Mouse (Mus musculus) ES-Bruce4 (cell line): ENCODE results near the gene Irf2. TPM values are rescaled to one million over a fixed set of nuclear protein-coding genes. Genes with fewer than 3 reads are reported as not detected.

Experiments
- H3K27ac ChIP-seq: 2 replicates; pipeline ENCODE4 v1.5.1; 2012; ENCODE audit warnings: low read length, inconsistent platforms; ENCODE audit not compliant: insufficient read depth
- H3K27me3 ChIP-seq: 2 replicates; pipeline ENCODE4 v1.6.1; 2012; ENCODE audit warnings: mild to moderate bottlenecking, low read length, inconsistent platforms; ENCODE audit not compliant: control insufficient read depth, poor library complexity, insufficient read depth, severe bottlenecking
- H3K36me3 ChIP-seq: 2 replicates; pipeline ENCODE4 v1.6.1; 2012; ENCODE audit warnings: inconsistent platforms, mild to moderate bottlenecking, low read length, moderate library complexity; ENCODE audit not compliant: control insufficient read depth, poor library complexity, insufficient read depth, severe bottlenecking
- H3K4me1 ChIP-seq: one replicate; pipeline ENCODE4 v1.8.1; 2011; ENCODE audit warnings: low read length; ENCODE audit not compliant: control insufficient read depth, insufficient read depth
- H3K4me3 ChIP-seq: 2 replicates; pipeline ENCODE4 v1.5.1; 2011; ENCODE audit warnings: low read depth, mild to moderate bottlenecking, low read length
- H3K9ac ChIP-seq: 2 replicates; pipeline ENCODE4 v1.6.1; 2012; ENCODE audit warnings: low read depth, mild to moderate bottlenecking, inconsistent platforms; ENCODE audit not compliant: poor library complexity, severe bottlenecking
- H3K9me3 ChIP-seq: replicated peaks from 2 replicates; pipeline ENCODE4 v1.6.1; 2012; ENCODE audit warnings: mild to moderate bottlenecking, low read length, inconsistent platforms; ENCODE audit not compliant: control insufficient read depth, poor library complexity, insufficient read depth, severe bottlenecking
- CTCF ChIP-seq: IDR thresholded peaks from one replicate; pipeline ENCODE4 v1.8.1; 2011; ENCODE audit warnings: low read depth, low read length
- EP300 ChIP-seq: IDR thresholded peaks from 2 replicates; pipeline ENCODE4 v1.6.1; 2011; ENCODE audit warnings: low read depth, low read length; ENCODE audit not compliant: insufficient read depth
- POLR2A ChIP-seq: IDR thresholded peaks from one replicate; pipeline ENCODE4 v1.8.1; 2011; ENCODE audit warnings: low read length; ENCODE audit not compliant: insufficient read depth
- polyA plus RNA-seq: library from polyadenylated mRNA; stranded (reverse); fragments of >200 nt; gene quantifications from 2 replicates; pipeline ENCODE4 v1.2.4, GENCODE M21; 2011; ENCODE audit warnings: low read depth; ENCODE audit not compliant: missing spikeins, insufficient read depth, insufficient read length

Gene Irf2
- polyA plus RNA-seq, 1 experiment, result 17.6 TPM

DNA sequence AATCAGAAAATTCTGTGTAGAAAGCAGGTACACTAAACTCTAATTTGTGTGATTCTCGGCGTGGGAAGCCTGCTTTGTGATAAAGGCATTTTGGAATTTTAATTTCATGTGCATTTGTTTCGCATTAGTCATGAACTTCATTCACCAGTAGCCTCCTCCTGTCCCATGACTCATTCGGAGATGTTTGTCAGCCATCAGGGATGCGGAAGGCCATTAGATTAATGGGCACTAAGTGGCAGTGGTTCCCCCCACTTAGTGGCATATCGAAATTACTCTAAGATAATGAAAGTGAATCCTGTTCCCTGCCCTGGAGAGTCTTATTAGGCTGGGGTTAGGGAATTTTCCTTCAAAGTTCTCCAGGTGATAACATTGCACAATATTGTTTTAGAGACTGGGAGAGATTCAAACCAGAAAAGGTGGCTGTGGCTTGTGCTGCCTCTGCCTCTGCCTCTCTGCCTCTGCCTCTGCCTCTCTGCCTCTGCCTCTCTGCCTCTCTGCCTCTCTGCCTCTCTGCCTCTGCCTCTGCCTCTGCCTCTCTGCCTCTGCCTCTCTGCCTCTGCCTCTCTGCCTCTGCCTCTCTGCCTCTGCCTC lies 41.6 kb downstream of the Irf2 start:
- no peaks in the 10 kb centered on the region for H3K36me3 ChIP-seq
- no peak overlapping the region for H3K27ac ChIP-seq
- no peak overlapping the region for H3K4me3 ChIP-seq
- H3K4me1 ChIP-seq, result no peaks in the 10 kb centered on the region
- H3K27me3 ChIP-seq, result no peaks in the 10 kb centered on the region
- no peaks in the 10 kb centered on the region; the same call in 1 of the 2 replicates for H3K9me3 ChIP-seq
- no peak overlapping the region for H3K9ac ChIP-seq
- TF ChIP-seq EP300 (no peak), CTCF (no peak), POLR2A (no peak)

DNA sequence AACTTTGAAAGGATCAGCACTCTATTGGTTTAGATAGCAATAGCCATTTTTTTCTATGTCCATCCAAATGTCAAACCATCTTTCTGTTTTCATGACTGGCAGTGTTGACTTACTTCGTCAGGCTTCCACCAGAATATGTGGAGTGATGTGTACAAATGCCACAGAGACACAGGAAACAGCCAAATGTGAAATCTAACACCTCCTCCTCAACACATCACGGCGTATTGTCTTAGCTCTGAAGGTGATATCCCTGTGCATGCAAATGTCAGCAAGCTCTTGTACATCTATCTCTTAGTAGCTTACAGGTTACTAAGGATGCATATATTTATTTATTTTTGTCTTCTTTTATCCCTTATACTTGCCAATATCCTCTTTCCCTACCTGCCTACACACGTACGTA lies 42.7 kb downstream of the Irf2 start:
- Histone ChIP-seq H3K4me3 (no peak overlapping the region), H3K27ac (no peak overlapping the region), H3K4me1 (no peaks in the 10 kb centered on the region), H3K27me3 (no peaks in the 10 kb centered on the region), H3K9ac (no peak overlapping the region), H3K36me3 (no peaks in the 10 kb centered on the region), H3K9me3 (no peaks in the 10 kb centered on the region; the same call in 1 of the 2 replicates)
- TF ChIP-seq EP300 (no peak), CTCF (no peak)

DNA sequence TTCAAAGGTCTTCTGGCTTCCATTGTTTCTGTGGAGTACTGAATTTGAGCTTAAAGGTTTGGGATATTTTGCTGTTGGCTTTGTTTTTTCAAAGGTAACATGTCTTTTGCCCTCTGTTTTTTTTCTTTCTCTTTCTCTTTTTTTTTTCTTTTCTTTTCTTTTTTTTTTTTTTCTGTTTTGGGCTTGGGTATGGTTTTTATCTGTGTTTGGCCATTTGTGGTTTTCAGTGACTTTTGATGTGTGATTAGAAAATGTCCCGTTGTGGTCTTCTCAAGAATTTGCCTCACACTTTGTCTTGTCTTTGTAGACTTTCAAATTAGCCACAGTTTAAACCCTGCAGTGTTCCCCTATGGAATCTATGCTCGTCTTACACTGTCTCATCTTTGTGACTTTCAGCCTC lies 45.5 kb downstream of the Irf2 start:
- TF ChIP-seq EP300 (no peak), CTCF (no peak)
- H3K27me3 ChIP-seq, result no peaks in the 10 kb centered on the region

DNA sequence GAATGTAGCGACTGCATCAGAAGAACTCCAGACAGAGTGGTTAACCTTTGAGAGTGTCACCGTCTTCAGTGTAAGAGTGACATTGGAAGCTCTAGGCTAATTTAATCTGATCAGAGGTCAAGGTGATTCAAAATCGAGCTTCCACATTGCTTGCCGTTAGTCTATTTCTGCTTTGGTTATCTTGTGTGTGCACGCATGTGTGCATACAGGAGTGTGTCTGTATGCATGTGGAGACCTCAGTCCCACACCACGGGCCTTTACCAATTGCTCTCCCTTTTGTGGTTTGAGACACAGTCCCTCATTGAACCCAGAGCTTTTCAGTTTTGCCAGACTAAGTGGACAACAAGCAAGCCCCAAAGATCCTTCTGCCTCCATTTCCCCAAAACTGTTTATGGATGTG lies 46.4 kb downstream of the Irf2 start:
- H3K9ac ChIP-seq, result no peak overlapping the region
- no peak overlapping the region for H3K4me3 ChIP-seq
- TF ChIP-seq POLR2A (no peak), CTCF (no peak), EP300 (no peak)
- H3K9me3 ChIP-seq, result peaks cover 5% of the 10 kb centered on the region; the same call in 1 of the 2 replicates
- no peaks in the 10 kb centered on the region for H3K27me3 ChIP-seq
- H3K27ac ChIP-seq, result no peak overlapping the region
- no peaks in the 10 kb centered on the region for H3K36me3 ChIP-seq
- H3K4me1 ChIP-seq, result no peaks in the 10 kb centered on the region

More for the DNA sequence above, 45.5 kb downstream of the Irf2 start:
- Histone ChIP-seq H3K9ac (no peak overlapping the region), H3K4me3 (no peak overlapping the region), H3K4me1 (no peaks in the 10 kb centered on the region), H3K36me3 (no peaks in the 10 kb centered on the region), H3K9me3 (peaks cover 5% of the 10 kb centered on the region; the same call in 1 of the 2 replicates), H3K27ac (no peak overlapping the region)

DNA sequence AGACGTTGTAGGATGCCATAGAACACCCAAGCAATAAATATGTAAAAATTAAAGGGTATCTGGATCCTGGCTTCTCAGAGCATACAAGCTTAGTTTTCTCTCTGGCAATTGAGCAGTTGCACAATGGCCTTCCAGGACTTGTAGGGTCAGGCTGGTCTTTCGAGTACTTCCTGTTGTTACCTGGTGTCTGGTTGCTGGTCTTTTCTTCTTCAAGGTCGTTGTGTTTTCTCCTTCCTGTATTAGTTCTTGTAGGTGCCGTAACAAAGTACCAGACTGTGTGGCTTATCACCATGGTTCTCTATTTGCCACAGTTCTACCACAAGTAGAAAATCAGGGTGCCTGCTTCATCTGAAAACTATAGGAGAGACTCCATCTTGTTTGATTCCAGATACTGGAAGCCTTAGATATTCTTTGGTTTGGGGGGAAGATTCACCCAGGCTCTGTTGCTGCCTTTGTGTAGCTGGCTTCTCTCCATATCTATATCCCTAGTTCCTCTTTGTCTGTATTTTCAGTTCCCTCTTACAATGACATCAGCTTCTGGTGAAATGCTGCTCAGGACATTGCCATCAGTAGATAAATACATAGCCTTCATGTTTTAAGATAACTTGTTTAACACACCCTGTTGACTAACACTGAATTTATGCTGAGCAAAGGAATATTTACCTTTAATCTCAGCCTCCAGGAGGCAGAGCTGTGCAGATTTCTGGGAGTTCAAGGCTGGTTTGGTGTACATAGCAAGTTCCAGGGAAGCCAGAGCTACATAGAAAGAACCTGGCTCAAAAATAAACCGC lies 49.8 kb downstream of the Irf2 start:
- Histone ChIP-seq H3K27me3 (no peaks in the 10 kb centered on the region), H3K27ac (no peak overlapping the region), H3K4me1 (no peaks in the 10 kb centered on the region), H3K9me3 (peaks cover 5% of the 10 kb centered on the region; the same call in 1 of the 2 replicates), H3K4me3 (no peak overlapping the region), H3K36me3 (no peaks in the 10 kb centered on the region), H3K9ac (no peak overlapping the region)
- TF ChIP-seq EP300 (no peak), POLR2A (no peak), CTCF (no peak)

DNA sequence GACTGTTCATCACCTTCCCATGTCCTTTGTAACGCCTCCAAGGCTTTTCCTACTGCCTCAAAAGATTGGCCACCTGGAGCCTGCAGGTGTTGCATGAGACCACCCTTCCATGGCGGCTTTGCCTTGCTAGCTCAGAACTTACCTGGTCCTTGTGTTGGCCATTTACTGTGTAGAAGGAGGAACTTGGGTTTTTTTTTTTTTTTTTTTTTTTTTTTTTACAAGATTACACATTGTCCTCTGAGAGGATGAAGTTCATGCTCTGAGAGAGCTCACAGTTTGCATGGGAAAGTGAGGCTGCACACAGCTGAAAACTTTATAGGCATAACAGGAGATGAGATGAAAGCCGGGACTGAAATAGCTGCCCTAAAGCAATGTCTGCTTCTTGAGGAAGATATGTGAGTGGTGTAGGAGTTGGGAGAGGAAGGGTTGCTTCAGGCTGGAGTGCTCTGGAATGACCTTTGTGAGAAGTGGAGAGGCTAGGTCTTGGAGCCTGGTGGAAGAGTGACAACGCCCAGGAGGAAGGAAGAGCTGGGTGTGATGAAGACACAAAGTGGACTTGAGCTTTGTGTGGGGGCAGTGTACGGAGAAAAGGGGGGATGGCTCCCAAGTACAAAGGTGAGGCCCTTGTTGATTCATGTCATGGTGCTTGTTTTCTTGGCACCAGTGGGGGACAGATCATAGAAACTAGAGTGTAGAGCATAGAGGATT lies 52.3 kb downstream of the Irf2 start:
- TF ChIP-seq EP300, result no peak
- no peak for TF ChIP-seq CTCF
- no peak for TF ChIP-seq POLR2A
- Histone ChIP-seq H3K27ac (no peak overlapping the region), H3K9me3 (peaks cover 5% of the 10 kb centered on the region; the same call in 1 of the 2 replicates), H3K9ac (no peak overlapping the region), H3K4me3 (no peak overlapping the region), H3K27me3 (no peaks in the 10 kb centered on the region), H3K36me3 (no peaks in the 10 kb centered on the region), H3K4me1 (no peaks in the 10 kb centered on the region)
